Mouse (Mus musculus) hindbrain, embryonic 15.5 days (tissue): ENCODE data around the gene Cdc42bpa. TPM values are rescaled to one million over a fixed set of nuclear protein-coding genes. Genes with fewer than 3 reads are reported as not detected.

ENCODE experiments used
- ATAC-seq: fragments of 200-750 bp; cut with Nextera tagmentation; 2 replicates; pipeline ENCODE4 v1.8.0; 2017; ENCODE audit warnings: low read depth, moderate number of reproducible peaks, moderate TSS enrichment; ENCODE audit not compliant: low FRiP score
- H3K27ac ChIP-seq: fragments of 300-500 bp; sonication (generic); replicated peaks from 2 replicates; pipeline ENCODE4 v1.5.1; 2015; ENCODE audit warnings: mild to moderate bottlenecking, inconsistent platforms
- H3K27me3 ChIP-seq: fragments of 300-500 bp; sonication (generic); 2 replicates; pipeline ENCODE4 v1.6.1; 2015; ENCODE audit warnings: control low read depth, inconsistent platforms
- H3K36me3 ChIP-seq: fragments of 300-500 bp; sonication (generic); 2 replicates; pipeline ENCODE4 v1.6.1; 2015; ENCODE audit warnings: control low read depth, inconsistent platforms
- H3K4me1 ChIP-seq: fragments of 300-500 bp; sonication (generic); replicated peaks from 2 replicates; pipeline ENCODE4 v1.6.1; 2015; ENCODE audit warnings: control low read depth, inconsistent platforms
- H3K4me2 ChIP-seq: fragments of 300-500 bp; sonication (generic); 2 replicates; pipeline ENCODE4 v1.6.1; 2015; ENCODE audit warnings: moderate library complexity, mild to moderate bottlenecking, inconsistent platforms
- H3K4me3 ChIP-seq: fragments of 300-500 bp; sonication (generic); 2 replicates; pipeline ENCODE4 v1.5.1; 2015; ENCODE audit warnings: mild to moderate bottlenecking, inconsistent platforms
- H3K9ac ChIP-seq: fragments of 300-500 bp; sonication (generic); 2 replicates; pipeline ENCODE4 v1.6.1; 2015; ENCODE audit warnings: inconsistent platforms
- H3K9me3 ChIP-seq: fragments of 300-500 bp; sonication (generic); 2 replicates; pipeline ENCODE4 v1.6.1; 2016; ENCODE audit warnings: control low read depth, inconsistent platforms
- WGBS: fragments of 180-500 bp; shearing (Covaris S2); methylation state at CpG from one replicate; pipeline ENCODE4 v1.1.7; 2015; 5-methylcytosine and 5-hydroxymethylcytosine counted together
- polyA plus RNA-seq: library from polyadenylated mRNA; unstranded; fragments of >200 nt; fragmentation: Nextera tagmentation; extraction: Ambion mirVana; gene quantifications from 2 replicates; pipeline ENCODE4 v1.2.1, GENCODE M21; 2015

Gene Cdc42bpa
- polyA plus RNA-seq = 26.0 and 29.2 TPM in 2 replicates

DNA sequence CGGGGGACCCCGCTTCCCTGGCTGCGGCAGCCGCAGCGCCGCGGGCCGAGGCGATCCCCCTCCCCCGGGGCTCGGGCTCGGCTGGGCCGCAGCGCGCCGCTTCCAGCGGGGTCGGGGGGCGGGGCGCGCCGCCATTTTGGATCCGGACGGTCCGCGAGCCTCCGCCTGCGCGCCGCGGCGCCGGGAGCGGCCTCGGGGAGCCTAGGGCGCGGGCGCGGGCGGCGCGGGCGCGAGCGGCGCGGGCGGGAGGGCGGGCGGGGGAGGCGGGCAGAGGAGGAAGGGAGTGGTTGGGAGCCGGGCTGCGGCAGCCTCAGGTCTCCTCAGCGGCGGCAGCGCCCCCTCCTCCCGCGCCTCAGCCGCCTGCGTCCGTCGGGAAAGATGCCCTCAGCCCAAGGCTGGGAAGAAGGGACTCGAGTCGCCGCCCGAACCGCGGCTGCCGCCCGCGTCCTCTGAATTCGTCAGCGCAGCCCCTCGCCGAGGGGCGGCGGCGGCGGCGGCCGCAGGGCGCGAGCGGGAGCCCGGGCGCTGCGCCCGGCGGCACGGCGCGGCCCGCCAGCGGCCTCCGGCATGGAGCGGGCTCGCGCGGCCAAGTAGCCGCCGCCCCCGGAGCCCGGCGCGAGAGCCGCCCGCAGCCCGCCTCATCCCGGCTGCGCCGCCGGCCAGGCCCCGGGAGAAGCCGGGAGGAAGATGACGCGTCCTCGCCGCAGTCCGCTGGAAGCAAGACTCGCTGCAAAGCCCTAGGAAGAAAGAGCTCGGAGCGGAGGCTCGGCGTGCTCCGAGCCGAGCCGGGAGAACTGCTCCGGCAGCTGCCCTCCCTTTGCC lies at the start of gene Cdc42bpa:
Gene Cdc42bpa, plus strand, starts transcription at position 752 of the 822 bp plus-strand sequence.
- Histone ChIP-seq H3K27ac (peak within 1 kb of the TSS; percentile 99), H3K9ac (peak within 1 kb of the TSS; percentile 97), H3K4me3 (peak within 1 kb of the TSS; percentile 68), H3K4me2 (peak within 1 kb of the TSS; percentile 81), H3K27me3 (no peaks in the 10 kb centered on the region), H3K36me3 (no peaks in the 10 kb centered on the region), H3K4me1 (peaks cover 30% of the 10 kb centered on the region), H3K9me3 (no peaks in the 10 kb centered on the region)
- WGBS = under 1% methylated on average over 84 of the region's 128 CpGs
- peak; percentile 95 for ATAC-seq

DNA sequence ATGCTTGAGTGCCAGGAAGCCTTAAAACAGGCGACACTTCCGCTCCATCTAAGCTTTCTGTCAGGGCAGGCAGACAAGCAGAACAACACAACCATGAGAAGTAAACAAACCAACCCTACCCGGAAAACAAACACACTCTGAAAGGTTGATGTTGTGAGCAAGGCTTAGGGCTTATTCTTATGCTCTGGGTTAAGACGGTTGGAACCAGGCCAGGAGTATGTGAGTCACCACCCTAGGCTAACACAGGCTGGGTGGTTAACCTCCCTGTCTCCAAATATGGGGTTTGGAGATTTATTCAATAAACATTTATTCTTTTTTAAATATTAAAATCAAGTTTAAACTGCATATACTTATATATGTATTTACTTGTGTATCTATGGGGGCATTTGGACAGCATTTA lies 46.8 kb upstream of the Cdc42bpa start:
- no peaks in the 10 kb centered on the region for H3K27me3 ChIP-seq
- no peak for ATAC-seq
- H3K27ac ChIP-seq = no peak overlapping the region
- H3K9ac ChIP-seq = no peak overlapping the region
- H3K4me2 ChIP-seq = no peak overlapping the region
- no peak overlapping the region for H3K4me3 ChIP-seq
- H3K9me3 ChIP-seq = no peaks in the 10 kb centered on the region
- H3K4me1 ChIP-seq = peaks cover 3% of the 10 kb centered on the region; the same call in 1 of the 2 replicates
- 79% methylated on average over 4 of the region's 4 CpGs for WGBS
- no peaks in the 10 kb centered on the region for H3K36me3 ChIP-seq

GRCm38 (mm10) chr1:179917036-179917435 lies 43.2 kb upstream of the Cdc42bpa start:
- H3K4me3 ChIP-seq = no peak overlapping the region
- no peak overlapping the region for H3K4me2 ChIP-seq
- H3K27ac ChIP-seq = no peak overlapping the region
- H3K36me3 ChIP-seq = no peaks in the 10 kb centered on the region
- no peaks in the 10 kb centered on the region for H3K9me3 ChIP-seq
- 57% methylated on average over 4 of the region's 4 CpGs for WGBS
- ATAC-seq = no peak
- H3K4me1 ChIP-seq = peaks cover 3% of the 10 kb centered on the region; the same call in 1 of the 2 replicates
- no peak overlapping the region for H3K9ac ChIP-seq
- no peaks in the 10 kb centered on the region for H3K27me3 ChIP-seq

GRCm38 (mm10) chr1:179917481-179917880 lies 42.8 kb upstream of the Cdc42bpa start:
- ATAC-seq = no peak
- H3K36me3 ChIP-seq = no peaks in the 10 kb centered on the region
- no peak overlapping the region for H3K9ac ChIP-seq
- no peak overlapping the region for H3K27ac ChIP-seq
- no peak overlapping the region for H3K4me2 ChIP-seq
- no peaks in the 10 kb centered on the region for H3K9me3 ChIP-seq
- H3K27me3 ChIP-seq = no peaks in the 10 kb centered on the region
- no peak overlapping the region for H3K4me3 ChIP-seq
- WGBS = 81% methylated on average over 11 of the region's 11 CpGs
- peaks cover 3% of the 10 kb centered on the region; the same call in 1 of the 2 replicates for H3K4me1 ChIP-seq

DNA sequence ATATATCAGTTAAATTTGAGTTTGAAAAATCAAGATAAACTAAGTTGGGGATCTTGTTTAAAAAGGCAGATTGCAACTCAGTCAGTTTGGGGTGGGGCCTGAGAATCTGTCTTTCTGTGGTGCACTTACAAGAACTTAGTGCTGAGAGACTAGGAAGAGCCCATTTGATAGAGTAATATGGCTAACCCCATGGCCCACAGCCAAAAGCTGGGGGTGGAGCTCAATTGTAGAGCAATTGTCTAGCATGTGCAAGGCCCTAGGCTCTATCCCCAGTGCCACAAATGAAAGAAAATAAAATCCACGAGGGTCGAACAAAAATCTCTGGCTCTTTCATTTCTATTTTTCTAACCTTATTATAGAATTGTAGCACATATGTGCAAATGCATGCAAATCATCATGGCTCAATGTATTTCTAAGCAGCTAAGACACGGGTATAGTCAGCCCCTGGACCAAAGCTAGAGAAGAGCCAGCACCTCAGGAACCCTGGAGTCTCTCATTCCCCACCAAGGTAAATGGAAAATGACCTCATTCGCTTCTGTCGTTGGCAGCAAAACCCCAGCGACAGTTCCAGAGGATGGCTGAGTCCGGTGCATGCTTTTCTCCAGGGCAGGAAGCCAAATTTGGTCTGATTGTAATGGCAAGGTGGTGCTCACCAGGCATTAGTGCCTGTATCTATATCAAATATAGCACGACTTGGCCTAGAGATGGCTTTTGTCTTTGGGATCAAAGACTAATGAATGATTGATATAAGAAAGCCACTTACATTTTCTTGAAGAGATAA lies 40.4 kb upstream of the Cdc42bpa start:
- Histone ChIP-seq H3K9ac (no peak overlapping the region), H3K27ac (no peak overlapping the region), H3K9me3 (no peaks in the 10 kb centered on the region), H3K27me3 (no peaks in the 10 kb centered on the region), H3K4me1 (no peaks in the 10 kb centered on the region), H3K4me3 (no peak overlapping the region), H3K4me2 (no peak overlapping the region), H3K36me3 (no peaks in the 10 kb centered on the region)
- no peak for ATAC-seq
- WGBS = 72% methylated on average over 8 of the region's 8 CpGs

GRCm38 (mm10) chr1:179923661-179924405 lies 36.4 kb upstream of the Cdc42bpa start:
- no peak for ATAC-seq
- Histone ChIP-seq H3K27me3 (no peaks in the 10 kb centered on the region), H3K9ac (no peak overlapping the region), H3K36me3 (no peaks in the 10 kb centered on the region), H3K4me2 (no peak overlapping the region), H3K4me3 (no peak overlapping the region), H3K4me1 (no peaks in the 10 kb centered on the region), H3K9me3 (no peaks in the 10 kb centered on the region), H3K27ac (no peak overlapping the region)
- WGBS = 67% methylated on average over 10 of the region's 10 CpGs

GRCm38 (mm10) chr1:179926240-179926639 lies 34.0 kb upstream of the Cdc42bpa start:
- no peak overlapping the region for H3K27ac ChIP-seq
- H3K4me3 ChIP-seq = no peak overlapping the region
- H3K4me2 ChIP-seq = no peak overlapping the region
- no peak for ATAC-seq
- H3K4me1 ChIP-seq = no peaks in the 10 kb centered on the region
- H3K9me3 ChIP-seq = no peaks in the 10 kb centered on the region
- no peak overlapping the region for H3K9ac ChIP-seq
- no peaks in the 10 kb centered on the region for H3K36me3 ChIP-seq
- WGBS = 85% methylated on average over 6 of the region's 6 CpGs
- no peaks in the 10 kb centered on the region for H3K27me3 ChIP-seq

GRCm38 (mm10) chr1:179927102-179927501 lies 33.2 kb upstream of the Cdc42bpa start:
- H3K36me3 ChIP-seq = no peaks in the 10 kb centered on the region
- H3K9me3 ChIP-seq = no peaks in the 10 kb centered on the region
- H3K9ac ChIP-seq = no peak overlapping the region
- H3K4me2 ChIP-seq = no peak overlapping the region
- WGBS = 85% methylated on average over 6 of the region's 6 CpGs
- no peaks in the 10 kb centered on the region for H3K27me3 ChIP-seq
- H3K4me3 ChIP-seq = no peak overlapping the region
- no peak overlapping the region for H3K27ac ChIP-seq
- no peaks in the 10 kb centered on the region for H3K4me1 ChIP-seq
- no peak for ATAC-seq

DNA sequence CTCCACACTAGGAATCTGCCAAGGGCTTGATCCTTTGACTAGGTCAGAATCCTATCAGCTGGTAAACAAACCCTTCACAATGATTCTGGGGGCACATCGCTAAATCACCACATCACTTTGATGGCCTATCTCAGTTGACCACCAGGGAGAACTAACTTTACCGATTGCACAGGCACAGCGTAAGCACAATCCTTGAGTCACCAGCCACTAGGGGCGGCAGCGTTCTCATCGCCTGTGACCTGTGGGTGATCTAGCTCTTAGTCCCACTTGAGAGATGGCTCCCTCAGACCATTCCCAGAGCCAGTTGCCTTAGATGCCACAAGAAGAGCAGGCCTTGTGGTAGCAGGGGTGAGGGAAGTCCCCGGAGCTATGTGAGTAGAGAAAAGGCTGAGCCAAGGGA lies 31.4 kb upstream of the Cdc42bpa start:
- ATAC-seq = no peak
- H3K36me3 ChIP-seq = no peaks in the 10 kb centered on the region
- H3K4me2 ChIP-seq = no peak overlapping the region
- H3K4me1 ChIP-seq = no peaks in the 10 kb centered on the region
- 61% methylated on average over 7 of the region's 7 CpGs for WGBS
- H3K9me3 ChIP-seq = no peaks in the 10 kb centered on the region
- no peak overlapping the region for H3K27ac ChIP-seq
- no peaks in the 10 kb centered on the region for H3K27me3 ChIP-seq
- H3K9ac ChIP-seq = no peak overlapping the region
- H3K4me3 ChIP-seq = no peak overlapping the region

DNA sequence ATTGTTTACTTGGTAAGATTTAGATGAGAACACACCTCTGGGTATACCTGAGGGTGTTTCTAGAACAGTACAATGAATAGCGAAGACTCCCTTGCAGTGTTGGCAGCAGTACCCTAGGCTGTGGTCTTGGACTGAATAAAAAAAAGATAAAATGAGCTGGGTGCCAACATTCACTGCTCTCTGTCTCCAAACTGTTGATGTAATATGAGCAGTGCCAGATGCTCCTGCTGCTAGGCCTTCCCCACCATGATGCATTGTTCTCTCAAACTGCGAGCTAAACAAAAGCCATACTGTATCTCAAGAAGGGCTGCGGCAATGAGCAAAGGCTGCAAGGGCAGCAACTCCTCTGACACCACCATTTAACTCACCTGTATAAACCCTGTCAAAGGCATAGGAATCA lies 29.0 kb upstream of the Cdc42bpa start:
- Histone ChIP-seq H3K9ac (no peak overlapping the region), H3K4me2 (no peak overlapping the region), H3K27me3 (no peaks in the 10 kb centered on the region), H3K4me1 (no peaks in the 10 kb centered on the region), H3K9me3 (no peaks in the 10 kb centered on the region), H3K27ac (no peak overlapping the region), H3K4me3 (no peak overlapping the region), H3K36me3 (no peaks in the 10 kb centered on the region)
- 59% methylated on average over 3 of the region's 3 CpGs for WGBS
- ATAC-seq = no peak

DNA sequence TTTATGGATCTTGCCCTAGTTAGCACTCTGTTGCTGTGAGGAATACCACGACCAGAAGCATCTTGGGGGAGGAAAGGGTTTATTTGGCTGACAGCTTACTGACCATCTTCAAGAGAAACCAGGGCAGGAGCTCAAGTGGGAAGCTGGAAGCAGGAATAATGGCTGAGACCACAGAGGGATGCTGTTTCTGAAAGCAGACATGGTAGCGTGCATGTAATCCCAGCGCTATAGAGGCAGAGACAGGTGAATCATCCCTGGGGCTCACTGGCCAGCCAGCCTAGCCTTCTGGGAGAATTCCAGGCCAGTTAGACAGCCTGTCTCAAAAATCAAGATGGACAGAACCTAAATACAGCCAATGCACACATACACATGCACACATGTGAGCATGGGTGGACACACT lies 26.2 kb upstream of the Cdc42bpa start:
- H3K4me1 ChIP-seq = no peaks in the 10 kb centered on the region
- no peaks in the 10 kb centered on the region for H3K27me3 ChIP-seq
- H3K4me3 ChIP-seq = no peak overlapping the region
- no peak overlapping the region for H3K4me2 ChIP-seq
- H3K36me3 ChIP-seq = no peaks in the 10 kb centered on the region
- H3K9ac ChIP-seq = no peak overlapping the region
- no peak for ATAC-seq
- 89% methylated on average over 3 of the region's 3 CpGs for WGBS
- no peaks in the 10 kb centered on the region for H3K9me3 ChIP-seq
- no peak overlapping the region for H3K27ac ChIP-seq
